Mouse (Mus musculus): Measurements from ENCODE around the gene Lrrc28. TPM values are rescaled to one million over a fixed set of nuclear protein-coding genes. Genes with fewer than 3 reads are reported as not detected.
A peak's percentile ranks its signal among the peaks of the same experiment; 100 is the strongest.

Lrrc28 gene
- polyA plus RNA-seq, 1 experiment from 2014 or later: 21.1 TPM

GRCm38 (mm10) chr7:67613795-67614463 is 31.1 kb downstream of the Lrrc28 start:
- no peak overlapping the region for H3K9ac ChIP-seq (ENCODE audit: low read depth, low read length)
- no peaks in the 10 kb centered on the region for H3K36me3 ChIP-seq (ENCODE audit: control insufficient read depth, insufficient read depth, low read length)
- no peak overlapping the region for H3K4me2 ChIP-seq (ENCODE audit: low read length)
- peak; percentile 54; the same call in 1 of the 2 replicates for ATAC-seq
- no peak overlapping the region for H3K27ac ChIP-seq (ENCODE audit: low read depth, low read length)
- H3K4me3 ChIP-seq (ENCODE audit: low read length): no peak overlapping the region
- H3K27me3 ChIP-seq (replicated peaks; ENCODE audit: control insufficient read depth, insufficient read depth, low read length): no peaks in the 10 kb centered on the region
- WGBS: 42% methylated on average over 10 of the region's 10 CpGs
- H3K4me1 ChIP-seq (ENCODE audit: control insufficient read depth, insufficient read depth, low read depth, low read length): no peaks in the 10 kb centered on the region
- H3K9me3 ChIP-seq (ENCODE audit: control insufficient read depth, low read length): no peaks in the 10 kb centered on the region

- no peak overlapping the region for H3K27ac ChIP-seq (ENCODE audit: low read depth, low read length)
- H3K36me3 ChIP-seq (ENCODE audit: control insufficient read depth, insufficient read depth, low read length): no peaks in the 10 kb centered on the region
- peak; percentile 56; the same call in 1 of the 2 replicates for ATAC-seq
- H3K4me1 ChIP-seq (ENCODE audit: control insufficient read depth, insufficient read depth, low read depth, low read length): peaks cover 4% of the 10 kb centered on the region
- H3K9ac ChIP-seq (ENCODE audit: low read depth, low read length): no peak overlapping the region
- no peaks in the 10 kb centered on the region for H3K27me3 ChIP-seq (replicated peaks; ENCODE audit: control insufficient read depth, insufficient read depth, low read length)
- no peaks in the 10 kb centered on the region for H3K9me3 ChIP-seq (ENCODE audit: control insufficient read depth, low read length)
- no peak overlapping the region for H3K4me2 ChIP-seq (ENCODE audit: low read length)
- 45% methylated on average over 4 of the region's 4 CpGs for WGBS
- no peak overlapping the region for H3K4me3 ChIP-seq (ENCODE audit: low read length)
Observed at GRCm38 (mm10) chr7:67608348-67609024, 36.6 kb downstream of the Lrrc28 start.

GRCm38 (mm10) chr7:67607669-67608347 is 37.3 kb downstream of the Lrrc28 start:
- 0 out of 2 replicates have a peak, but pooled peaks have one; percentile 40 for ATAC-seq
- no peak overlapping the region for H3K9ac ChIP-seq (ENCODE audit: low read depth, low read length)
- H3K4me2 ChIP-seq (ENCODE audit: low read length): no peak overlapping the region
- H3K36me3 ChIP-seq (ENCODE audit: control insufficient read depth, insufficient read depth, low read length): no peaks in the 10 kb centered on the region
- 53% methylated on average over 5 of the region's 5 CpGs for WGBS
- no peaks in the 10 kb centered on the region for H3K9me3 ChIP-seq (ENCODE audit: control insufficient read depth, low read length)
- no peak overlapping the region for H3K27ac ChIP-seq (ENCODE audit: low read depth, low read length)
- no peak overlapping the region for H3K4me3 ChIP-seq (ENCODE audit: low read length)
- peaks cover 4% of the 10 kb centered on the region for H3K4me1 ChIP-seq (ENCODE audit: control insufficient read depth, insufficient read depth, low read depth, low read length)
- H3K27me3 ChIP-seq (replicated peaks; ENCODE audit: control insufficient read depth, insufficient read depth, low read length): no peaks in the 10 kb centered on the region

GRCm38 (mm10) chr7:67606250-67606649 is 38.8 kb downstream of the Lrrc28 start:
- no peaks in the 10 kb centered on the region for H3K9me3 ChIP-seq (ENCODE audit: control insufficient read depth, low read length)
- H3K4me1 ChIP-seq (ENCODE audit: control insufficient read depth, insufficient read depth, low read depth, low read length): peaks cover 4% of the 10 kb centered on the region
- no peak overlapping the region for H3K4me3 ChIP-seq (ENCODE audit: low read length)
- WGBS: 94% methylated on average over 1 of the region's 1 CpGs
- no peaks in the 10 kb centered on the region for H3K36me3 ChIP-seq (ENCODE audit: control insufficient read depth, insufficient read depth, low read length)
- H3K9ac ChIP-seq (ENCODE audit: low read depth, low read length): no peak overlapping the region
- H3K4me2 ChIP-seq (ENCODE audit: low read length): no peak overlapping the region
- no peak for ATAC-seq
- no peak overlapping the region for H3K27ac ChIP-seq (ENCODE audit: low read depth, low read length)
- no peaks in the 10 kb centered on the region for H3K27me3 ChIP-seq (replicated peaks; ENCODE audit: control insufficient read depth, insufficient read depth, low read length)

GRCm38 (mm10) chr7:67605114-67605513 is 40.0 kb downstream of the Lrrc28 start:
- Histone ChIP-seq H3K36me3 (ENCODE audit: control insufficient read depth, insufficient read depth, low read length) (no peaks in the 10 kb centered on the region), H3K4me2 (ENCODE audit: low read length) (no peak overlapping the region), H3K4me3 (ENCODE audit: low read length) (no peak overlapping the region), H3K9me3 (ENCODE audit: control insufficient read depth, low read length) (no peaks in the 10 kb centered on the region), H3K4me1 (ENCODE audit: control insufficient read depth, insufficient read depth, low read depth, low read length) (peaks cover 4% of the 10 kb centered on the region), H3K27me3 (replicated peaks; ENCODE audit: control insufficient read depth, insufficient read depth, low read length) (no peaks in the 10 kb centered on the region), H3K27ac (ENCODE audit: low read depth, low read length) (no peak overlapping the region), H3K9ac (ENCODE audit: low read depth, low read length) (no peak overlapping the region)
- WGBS: 85% methylated on average over 6 of the region's 6 CpGs
- ATAC-seq: no peak

- H3K9me3 ChIP-seq (ENCODE audit: control insufficient read depth, low read length): no peaks in the 10 kb centered on the region
- H3K9ac ChIP-seq (ENCODE audit: low read depth, low read length): no peak overlapping the region
- H3K4me2 ChIP-seq (ENCODE audit: low read length): no peak overlapping the region
- H3K27me3 ChIP-seq (replicated peaks; ENCODE audit: control insufficient read depth, insufficient read depth, low read length): no peaks in the 10 kb centered on the region
- no peaks in the 10 kb centered on the region for H3K4me1 ChIP-seq (ENCODE audit: control insufficient read depth, insufficient read depth, low read depth, low read length)
- H3K27ac ChIP-seq (ENCODE audit: low read depth, low read length): no peak overlapping the region
- no peaks in the 10 kb centered on the region for H3K36me3 ChIP-seq (ENCODE audit: control insufficient read depth, insufficient read depth, low read length)
- no peak for ATAC-seq
- H3K4me3 ChIP-seq (ENCODE audit: low read length): no peak overlapping the region
- 74% methylated on average over 3 of the region's 3 CpGs for WGBS
Observed at GRCm38 (mm10) chr7:67598050-67598449, 47.0 kb downstream of the Lrrc28 start.

- no peaks in the 10 kb centered on the region for H3K36me3 ChIP-seq (ENCODE audit: control insufficient read depth, insufficient read depth, low read length)
- no peaks in the 10 kb centered on the region for H3K9me3 ChIP-seq (ENCODE audit: control insufficient read depth, low read length)
- H3K9ac ChIP-seq (ENCODE audit: low read depth, low read length): no peak overlapping the region
- 96% methylated on average over 1 of the region's 1 CpGs for WGBS
- H3K4me1 ChIP-seq (ENCODE audit: control insufficient read depth, insufficient read depth, low read depth, low read length): no peaks in the 10 kb centered on the region
- H3K4me3 ChIP-seq (ENCODE audit: low read length): no peak overlapping the region
- H3K27ac ChIP-seq (ENCODE audit: low read depth, low read length): no peak overlapping the region
- ATAC-seq: no peak
- H3K27me3 ChIP-seq (replicated peaks; ENCODE audit: control insufficient read depth, insufficient read depth, low read length): no peaks in the 10 kb centered on the region
- no peak overlapping the region for H3K4me2 ChIP-seq (ENCODE audit: low read length)
Observed at GRCm38 (mm10) chr7:67596961-67597360, 48.1 kb downstream of the Lrrc28 start.

GRCm38 (mm10) chr7:67596322-67596721 is 48.7 kb downstream of the Lrrc28 start:
- H3K4me2 ChIP-seq (ENCODE audit: low read length): no peak overlapping the region
- H3K9me3 ChIP-seq (ENCODE audit: control insufficient read depth, low read length): no peaks in the 10 kb centered on the region
- H3K27ac ChIP-seq (ENCODE audit: low read depth, low read length): no peak overlapping the region
- H3K9ac ChIP-seq (ENCODE audit: low read depth, low read length): no peak overlapping the region
- H3K36me3 ChIP-seq (ENCODE audit: control insufficient read depth, insufficient read depth, low read length): no peaks in the 10 kb centered on the region
- H3K4me3 ChIP-seq (ENCODE audit: low read length): no peak overlapping the region
- no peaks in the 10 kb centered on the region for H3K27me3 ChIP-seq (replicated peaks; ENCODE audit: control insufficient read depth, insufficient read depth, low read length)
- WGBS: 90% methylated on average over 1 of the region's 1 CpGs
- H3K4me1 ChIP-seq (ENCODE audit: control insufficient read depth, insufficient read depth, low read depth, low read length): no peaks in the 10 kb centered on the region
- ATAC-seq: no peak

- no peaks in the 10 kb centered on the region for H3K9me3 ChIP-seq (ENCODE audit: control insufficient read depth, low read length)
Observed at GRCm38 (mm10) chr7:67593902-67594301, 51.2 kb downstream of the Lrrc28 start.

More at GRCm38 (mm10) chr7:67593902-67594301, 51.2 kb downstream of the Lrrc28 start:
- H3K36me3 ChIP-seq (ENCODE audit: control insufficient read depth, insufficient read depth, low read length): no peaks in the 10 kb centered on the region
- no peak overlapping the region for H3K4me3 ChIP-seq (ENCODE audit: low read length)
- H3K27me3 ChIP-seq (replicated peaks; ENCODE audit: control insufficient read depth, insufficient read depth, low read length): no peaks in the 10 kb centered on the region
- no peak overlapping the region for H3K9ac ChIP-seq (ENCODE audit: low read depth, low read length)
- no peak for ATAC-seq
- no peak overlapping the region for H3K27ac ChIP-seq (ENCODE audit: low read depth, low read length)
- no peaks in the 10 kb centered on the region; the same call in 1 of the 2 replicates for H3K4me1 ChIP-seq (ENCODE audit: control insufficient read depth, insufficient read depth, low read depth, low read length)
- H3K4me2 ChIP-seq (ENCODE audit: low read length): no peak overlapping the region
- WGBS: 91% methylated on average over 6 of the region's 6 CpGs
